ENCODE assay signal across 22 mouse cellular contexts in genomic region chr10:24785345-24785744, GRCm38 (mm10). TPM values are rescaled to one million over a fixed set of nuclear protein-coding genes. Genes with fewer than 3 reads are reported as not detected.
"Had no signal": no experiment of that assay in that cellular context is flagged by ENCODE, and none has a peak within 500 bp of the region (broad histone marks: within the 10 kb centered on the region; RNA-seq: fewer than 3 reads in every experiment).

No protein-coding gene starts in this region.

- H3K4me3 ChIP-seq: layer of hippocampus, adult 2 months; limb, embryonic 10.5 days; limb, embryonic 13.5 days; midbrain, embryonic 12.5 days; midbrain, embryonic 15.5 days; neural tube, embryonic 12.5 days; neural tube, embryonic 15.5 days had no signal

- H3K9ac ChIP-seq: limb, embryonic 13.5 days; lung, embryonic 14.5 days; midbrain, embryonic 12.5 days; midbrain, embryonic 15.5 days; neural tube, embryonic 12.5 days; neural tube, embryonic 15.5 days had no signal

- H3K27me3 ChIP-seq: limb, embryonic 13.5 days; midbrain, embryonic 12.5 days; midbrain, embryonic 15.5 days; neural tube, embryonic 12.5 days; neural tube, embryonic 15.5 days had no signal

- H3K4me2 ChIP-seq: limb, embryonic 13.5 days; lung, embryonic 14.5 days; midbrain, embryonic 12.5 days; midbrain, embryonic 15.5 days; neural tube, embryonic 12.5 days; neural tube, embryonic 15.5 days had no signal

- DNase-seq: kidney, adult 2 months; kidney, postnatal 25 days; layer of hippocampus, adult 9-11 months; lung, embryonic 14.5 days; right cerebral cortex, adult 18-20 months; right cerebral cortex, postnatal 14 days; right cerebral cortex, postnatal 4 days; thymus, adult 2 months; thymus, postnatal 25 days had no signal

- H3K4me1 ChIP-seq: midbrain, embryonic 12.5 days; midbrain, embryonic 15.5 days; neural tube, embryonic 12.5 days; neural tube, embryonic 15.5 days had no signal

- H3K9me3 ChIP-seq: limb, embryonic 10.5 days; limb, embryonic 13.5 days; midbrain, embryonic 12.5 days; midbrain, embryonic 15.5 days; neural tube, embryonic 12.5 days; neural tube, embryonic 15.5 days had no signal

- H3K27ac ChIP-seq: kidney, postnatal 0 days; layer of hippocampus, adult 2 months; limb, embryonic 10.5 days; limb, embryonic 13.5 days; macrophage; midbrain, embryonic 12.5 days; midbrain, embryonic 15.5 days; neural tube, embryonic 12.5 days; neural tube, embryonic 15.5 days; stomach, postnatal 0 days had no signal

- ATAC-seq: intestine, postnatal 0 days; lung, postnatal 0 days; midbrain, embryonic 15.5 days had no signal

- H3K36me3 ChIP-seq: limb, embryonic 10.5 days; limb, embryonic 13.5 days; midbrain, embryonic 12.5 days; midbrain, embryonic 15.5 days; neural tube, embryonic 12.5 days; neural tube, embryonic 15.5 days had no signal

RNA-seq across cellular contexts. Expression of gene Enpp3, which starts 57.3 kb away (rescaled TPM):
- total RNA-seq: megakaryocyte, adult 5-6 weeks had no signal
- polyA plus RNA-seq: macrophage had no signal
